Mouse (Mus musculus): ENCODE results near the gene P2ry14. TPM values are rescaled to one million over a fixed set of nuclear protein-coding genes. Genes with fewer than 3 reads are reported as not detected.
"Not testable (repeated sequence)": the region's sequence is repeated elsewhere in the genome, so short reads cannot be mapped to it uniquely, and the experiment has no call there.

The P2ry14 gene
- polyA plus RNA-seq, 1 experiment from 2014 or later, result 2.7 TPM

DNA sequence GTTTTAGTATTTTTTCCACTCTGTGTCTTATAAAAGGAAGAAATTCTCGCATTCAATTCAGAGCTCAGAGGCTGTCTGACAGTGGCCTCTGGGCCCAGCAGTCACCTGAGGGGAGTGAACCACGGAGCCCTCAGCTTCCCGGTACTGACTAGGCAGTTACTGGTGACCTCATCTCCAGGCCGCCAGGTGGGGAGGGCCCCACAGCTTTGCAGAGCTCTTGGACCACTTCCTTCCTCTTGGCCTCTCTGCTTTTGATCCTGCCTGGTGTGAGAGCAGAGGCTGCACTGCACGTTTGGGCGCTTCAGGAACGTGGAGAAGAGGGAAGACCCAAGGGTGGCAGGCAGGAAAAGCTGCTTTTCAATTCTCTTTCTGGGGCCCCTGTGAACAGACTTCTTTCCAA lies 72.5 kb downstream of the P2ry14 start:
- peak; percentile 69; the same call in 1 of the 2 replicates for ATAC-seq (ENCODE audit: insufficient number of reproducible peaks, insufficient read depth, low FRiP score, low read depth)
- no peaks in the 10 kb centered on the region for H3K9me3 ChIP-seq (ENCODE audit: control insufficient read depth, low read depth, low read length)
- 10% methylated on average over 7 of the region's 7 CpGs for WGBS
- no peak overlapping the region for H3K27ac ChIP-seq (ENCODE audit: low read length)
- 0 out of 2 replicates have a peak, but pooled peaks cover 8% of the 10 kb centered on the region for H3K4me1 ChIP-seq (ENCODE audit: control insufficient read depth, insufficient read depth, low read length)
- H3K4me2 ChIP-seq (replicated peaks; ENCODE audit: low read depth, low read length), result no peak overlapping the region
- no peak overlapping the region for H3K4me3 ChIP-seq (ENCODE audit: low read depth, low read length)
- no peaks in the 10 kb centered on the region for H3K36me3 ChIP-seq (ENCODE audit: control insufficient read depth, insufficient read depth, low read length)
- H3K27me3 ChIP-seq (ENCODE audit: control insufficient read depth, insufficient read depth, low read length), result no peaks in the 10 kb centered on the region
- H3K9ac ChIP-seq (replicated peaks; ENCODE audit: low read depth, low read length), result no peak overlapping the region

DNA sequence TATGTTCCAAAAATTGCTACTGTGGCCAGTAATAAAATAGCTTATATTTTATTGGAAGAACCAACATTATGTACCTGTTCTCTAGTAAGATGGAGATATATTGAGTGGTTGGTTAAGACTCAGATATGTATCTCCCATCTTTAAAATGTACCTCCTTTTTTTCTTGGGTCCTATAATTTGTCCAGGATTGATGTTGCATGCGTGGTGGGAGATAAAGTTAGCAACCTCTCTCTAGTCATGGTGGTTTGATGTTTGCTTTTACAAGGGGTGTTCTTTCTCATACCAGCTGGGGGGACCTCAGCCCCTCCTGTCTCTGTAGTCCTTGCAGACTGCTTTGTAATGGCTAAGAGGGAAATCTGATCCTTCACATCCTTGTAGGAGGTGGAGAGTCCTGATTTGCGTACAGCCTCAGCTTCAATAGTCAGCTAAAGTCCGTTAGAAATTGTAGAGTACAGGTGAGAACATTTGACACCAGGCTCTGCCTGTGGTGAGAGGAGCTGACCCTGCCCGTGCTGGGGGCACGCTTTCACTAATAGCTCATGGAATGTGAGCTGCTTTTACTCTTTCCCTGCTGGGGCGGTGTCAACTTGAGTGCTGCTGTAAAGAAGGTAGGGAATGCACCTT lies 73.0 kb downstream of the P2ry14 start:
- WGBS, result 19% methylated on average over 6 of the region's 6 CpGs
- no peak overlapping the region for H3K27ac ChIP-seq (ENCODE audit: low read length)
- ATAC-seq (ENCODE audit: insufficient number of reproducible peaks, insufficient read depth, low FRiP score, low read depth), result no peak
- no peak overlapping the region for H3K4me3 ChIP-seq (ENCODE audit: low read depth, low read length)
- H3K4me1 ChIP-seq (ENCODE audit: control insufficient read depth, insufficient read depth, low read length), result 0 out of 2 replicates have a peak, but pooled peaks cover 8% of the 10 kb centered on the region
- H3K9me3 ChIP-seq (ENCODE audit: control insufficient read depth, low read depth, low read length), result no peaks in the 10 kb centered on the region
- H3K36me3 ChIP-seq (ENCODE audit: control insufficient read depth, insufficient read depth, low read length), result no peaks in the 10 kb centered on the region
- H3K9ac ChIP-seq (replicated peaks; ENCODE audit: low read depth, low read length), result no peak overlapping the region
- H3K4me2 ChIP-seq (replicated peaks; ENCODE audit: low read depth, low read length), result no peak overlapping the region
- no peaks in the 10 kb centered on the region for H3K27me3 ChIP-seq (ENCODE audit: control insufficient read depth, insufficient read depth, low read length)

DNA sequence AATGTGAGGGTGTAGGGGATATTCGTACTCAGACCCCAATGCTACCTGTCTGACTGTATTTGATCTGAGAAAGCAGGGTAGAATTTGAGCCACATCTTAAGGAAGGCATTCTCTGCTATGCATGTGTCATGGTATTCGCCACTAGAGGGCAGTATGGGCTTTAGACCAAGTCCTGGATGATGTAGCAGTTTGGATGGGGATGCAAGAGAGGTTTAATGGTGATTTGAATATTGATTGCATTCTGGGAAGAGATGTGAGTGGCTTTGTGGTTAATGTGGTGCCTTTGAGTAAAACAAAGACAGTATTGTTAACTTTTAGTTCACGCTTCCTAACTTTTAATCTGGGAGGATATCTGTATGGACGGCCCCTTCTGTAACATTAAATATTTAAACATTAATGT lies 74.1 kb downstream of the P2ry14 start:
- no peak overlapping the region for H3K4me3 ChIP-seq (ENCODE audit: low read depth, low read length)
- H3K27me3 ChIP-seq (ENCODE audit: control insufficient read depth, insufficient read depth, low read length), result no peaks in the 10 kb centered on the region
- H3K36me3 ChIP-seq (ENCODE audit: control insufficient read depth, insufficient read depth, low read length), result no peaks in the 10 kb centered on the region
- H3K4me2 ChIP-seq (replicated peaks; ENCODE audit: low read depth, low read length), result no peak overlapping the region
- H3K9me3 ChIP-seq (ENCODE audit: control insufficient read depth, low read depth, low read length), result no peaks in the 10 kb centered on the region
- ATAC-seq (ENCODE audit: insufficient number of reproducible peaks, insufficient read depth, low FRiP score, low read depth), result no peak
- no peak overlapping the region for H3K9ac ChIP-seq (replicated peaks; ENCODE audit: low read depth, low read length)
- H3K4me1 ChIP-seq (ENCODE audit: control insufficient read depth, insufficient read depth, low read length), result 0 out of 2 replicates have a peak, but pooled peaks cover 8% of the 10 kb centered on the region
- H3K27ac ChIP-seq (ENCODE audit: low read length), result no peak overlapping the region
- WGBS, result 39% methylated on average over 4 of the region's 4 CpGs

DNA sequence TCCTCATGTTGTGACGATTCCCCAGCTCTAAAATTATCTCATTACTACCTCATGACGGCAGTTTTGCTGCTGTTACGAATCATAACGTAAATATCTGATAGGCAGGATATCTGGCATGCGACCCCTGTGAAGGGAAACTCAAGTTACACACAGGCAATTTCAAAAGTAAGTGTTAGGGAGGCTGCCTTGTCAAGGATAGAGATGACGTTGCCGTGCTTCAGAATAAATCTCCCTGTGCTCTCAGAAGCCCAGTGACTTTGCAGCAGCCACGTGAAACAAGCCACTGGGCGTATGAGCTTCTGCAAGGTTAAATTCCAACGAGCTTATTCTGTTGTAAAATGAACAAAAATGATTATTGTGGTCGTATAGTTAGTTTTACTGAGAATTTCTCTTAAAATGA lies 74.8 kb downstream of the P2ry14 start:
- no peak overlapping the region for H3K9ac ChIP-seq (replicated peaks; ENCODE audit: low read depth, low read length)

DNA sequence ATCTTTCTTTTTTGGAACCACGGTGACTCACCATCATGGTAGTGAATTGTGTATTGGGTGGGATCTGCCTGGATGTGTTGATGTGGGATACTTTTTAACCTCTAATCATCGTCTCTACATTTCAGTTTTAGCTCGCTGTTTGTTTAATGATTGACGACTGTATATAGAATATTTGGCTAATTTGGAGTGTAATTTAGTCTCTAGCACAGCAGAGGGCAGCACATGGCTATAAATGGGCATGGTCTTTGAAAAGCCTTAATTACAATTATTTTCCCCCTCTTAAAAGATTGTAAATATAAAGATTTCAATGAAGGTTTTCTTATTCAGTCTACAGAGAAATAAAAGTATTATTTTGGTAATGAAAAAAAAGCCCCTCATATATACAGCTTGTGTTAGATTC lies 76.1 kb downstream of the P2ry14 start:
- ATAC-seq (ENCODE audit: insufficient number of reproducible peaks, insufficient read depth, low FRiP score, low read depth), result no peak
- Histone ChIP-seq H3K9ac (replicated peaks; ENCODE audit: low read depth, low read length) (no peak overlapping the region), H3K4me3 (ENCODE audit: low read depth, low read length) (no peak overlapping the region), H3K9me3 (ENCODE audit: control insufficient read depth, low read depth, low read length) (no peaks in the 10 kb centered on the region), H3K4me1 (ENCODE audit: control insufficient read depth, insufficient read depth, low read length) (0 out of 2 replicates have a peak, but pooled peaks cover 8% of the 10 kb centered on the region), H3K27me3 (ENCODE audit: control insufficient read depth, insufficient read depth, low read length) (no peaks in the 10 kb centered on the region), H3K36me3 (ENCODE audit: control insufficient read depth, insufficient read depth, low read length) (no peaks in the 10 kb centered on the region), H3K4me2 (replicated peaks; ENCODE audit: low read depth, low read length) (no peak overlapping the region), H3K27ac (ENCODE audit: low read length) (no peak overlapping the region)
- 43% methylated on average over 4 of the region's 4 CpGs for WGBS

More for the DNA sequence above, 74.8 kb downstream of the P2ry14 start:
- no peaks in the 10 kb centered on the region for H3K9me3 ChIP-seq (ENCODE audit: control insufficient read depth, low read depth, low read length)
- H3K27me3 ChIP-seq (ENCODE audit: control insufficient read depth, insufficient read depth, low read length), result no peaks in the 10 kb centered on the region
- H3K36me3 ChIP-seq (ENCODE audit: control insufficient read depth, insufficient read depth, low read length), result no peaks in the 10 kb centered on the region
- no peak for ATAC-seq (ENCODE audit: insufficient number of reproducible peaks, insufficient read depth, low FRiP score, low read depth)
- H3K4me2 ChIP-seq (replicated peaks; ENCODE audit: low read depth, low read length), result no peak overlapping the region
- H3K4me3 ChIP-seq (ENCODE audit: low read depth, low read length), result no peak overlapping the region
- 57% methylated on average over 11 of the region's 11 CpGs for WGBS
- no peak overlapping the region for H3K27ac ChIP-seq (ENCODE audit: low read length)
- H3K4me1 ChIP-seq (ENCODE audit: control insufficient read depth, insufficient read depth, low read length), result 0 out of 2 replicates have a peak, but pooled peaks cover 8% of the 10 kb centered on the region

DNA sequence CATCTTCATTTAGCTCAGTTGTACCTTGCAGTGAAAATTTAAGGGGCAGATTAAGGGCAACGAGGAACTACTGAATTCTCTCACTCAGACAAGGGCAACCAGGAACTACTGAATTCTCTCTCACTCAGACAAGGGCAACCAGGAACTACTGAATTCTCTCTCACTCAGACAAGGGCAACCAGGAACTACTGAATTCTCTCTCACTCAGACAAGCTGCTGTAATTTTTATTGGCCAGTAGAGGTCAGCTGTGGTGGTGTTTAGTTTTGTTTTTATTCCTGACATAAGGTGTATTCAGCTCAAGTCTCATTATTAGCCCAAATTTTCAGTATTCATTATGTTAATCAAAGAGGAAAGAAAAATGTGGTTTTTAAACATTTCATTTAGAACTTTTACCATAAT lies 84.3 kb downstream of the P2ry14 start:
- not testable (repeated sequence) for H3K36me3 ChIP-seq (ENCODE audit: control insufficient read depth, insufficient read depth, low read length); H3K9ac ChIP-seq (replicated peaks; ENCODE audit: low read depth, low read length); H3K4me3 ChIP-seq (ENCODE audit: low read depth, low read length); H3K27ac ChIP-seq (ENCODE audit: low read length); H3K4me1 ChIP-seq (ENCODE audit: control insufficient read depth, insufficient read depth, low read length); H3K4me2 ChIP-seq (replicated peaks; ENCODE audit: low read depth, low read length); ATAC-seq (ENCODE audit: insufficient number of reproducible peaks, insufficient read depth, low FRiP score, low read depth); H3K27me3 ChIP-seq (ENCODE audit: control insufficient read depth, insufficient read depth, low read length); H3K9me3 ChIP-seq (ENCODE audit: control insufficient read depth, low read depth, low read length)
- WGBS, result 85% methylated on average over 1 of the region's 1 CpGs

DNA sequence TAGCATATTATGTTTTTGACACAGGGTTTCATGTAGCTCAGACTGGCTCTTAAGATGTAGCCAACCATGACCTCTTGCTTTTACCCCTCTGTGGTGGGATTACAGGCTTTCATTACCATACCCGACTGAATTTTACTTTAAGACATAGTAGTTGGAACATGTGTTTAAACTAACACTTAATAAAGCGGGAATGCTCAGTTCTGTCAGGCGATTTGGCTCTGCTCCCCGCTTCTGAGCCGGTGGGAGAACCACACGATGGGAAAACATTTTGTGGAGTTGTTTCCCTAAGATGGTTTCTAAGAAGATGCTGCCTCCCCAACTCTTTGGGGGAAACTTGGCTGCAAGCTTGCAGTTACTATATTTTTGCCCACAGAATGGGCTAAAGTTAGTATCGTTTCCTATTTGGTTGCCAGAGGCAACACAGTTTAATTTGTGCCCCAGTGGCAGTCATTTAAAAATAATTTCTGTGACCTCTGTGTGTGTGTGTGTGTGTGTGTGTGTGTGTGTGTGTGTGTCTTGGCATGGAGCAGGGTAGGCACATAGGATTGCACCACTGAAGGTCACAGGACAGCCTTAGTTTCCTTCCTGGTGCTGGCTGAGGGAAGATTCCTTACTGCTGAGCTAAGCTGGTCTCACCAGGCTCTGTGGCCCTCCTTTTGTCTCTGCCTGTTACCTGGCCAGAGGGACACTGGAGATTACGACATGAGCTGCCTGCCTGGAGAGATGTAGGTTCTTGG lies 86.7 kb downstream of the P2ry14 start:
- H3K9ac ChIP-seq (replicated peaks; ENCODE audit: low read depth, low read length), result no peak overlapping the region
- no peak overlapping the region for H3K4me3 ChIP-seq (ENCODE audit: low read depth, low read length)
- no peaks in the 10 kb centered on the region for H3K4me1 ChIP-seq (ENCODE audit: control insufficient read depth, insufficient read depth, low read length)
- H3K9me3 ChIP-seq (ENCODE audit: control insufficient read depth, low read depth, low read length), result no peaks in the 10 kb centered on the region
- H3K4me2 ChIP-seq (replicated peaks; ENCODE audit: low read depth, low read length), result no peak overlapping the region
- WGBS, result 73% methylated on average over 8 of the region's 8 CpGs
- no peak for ATAC-seq (ENCODE audit: insufficient number of reproducible peaks, insufficient read depth, low FRiP score, low read depth)
- H3K36me3 ChIP-seq (ENCODE audit: control insufficient read depth, insufficient read depth, low read length), result no peaks in the 10 kb centered on the region
- H3K27me3 ChIP-seq (ENCODE audit: control insufficient read depth, insufficient read depth, low read length), result no peaks in the 10 kb centered on the region
- no peak overlapping the region for H3K27ac ChIP-seq (ENCODE audit: low read length)

- Histone ChIP-seq H3K9me3 (ENCODE audit: control insufficient read depth, low read depth, low read length) (no peaks in the 10 kb centered on the region), H3K36me3 (ENCODE audit: control insufficient read depth, insufficient read depth, low read length) (no peaks in the 10 kb centered on the region), H3K27me3 (ENCODE audit: control insufficient read depth, insufficient read depth, low read length) (no peaks in the 10 kb centered on the region), H3K27ac (ENCODE audit: low read length) (no peak overlapping the region), H3K4me1 (ENCODE audit: control insufficient read depth, insufficient read depth, low read length) (no peaks in the 10 kb centered on the region), H3K9ac (replicated peaks; ENCODE audit: low read depth, low read length) (no peak overlapping the region), H3K4me2 (replicated peaks; ENCODE audit: low read depth, low read length) (no peak overlapping the region), H3K4me3 (ENCODE audit: low read depth, low read length) (no peak overlapping the region)
- 89% methylated on average over 3 of the region's 3 CpGs for WGBS
- ATAC-seq (ENCODE audit: insufficient number of reproducible peaks, insufficient read depth, low FRiP score, low read depth), result no peak
These were observed 87.5 kb downstream of the P2ry14 start for GRCm38 (mm10) chr3:59065937-59066336.

All from stomach, embryonic 14.5 days (tissue).